Mouse (Mus musculus) thymus, postnatal 14 days (tissue): ENCODE measurements at regions not wholly inside any gene's neighbourhood (a gene's known extent, or its start where the extent isn't known, plus 50 kb on each side); places are given as distances from the start of the nearest gene placed in this dataset.

Source experiments
- DNase-seq: peaks from one replicate; pipeline ENCODE4 v3.0.0; 2021

- no peak for DNase-seq
Measured at GRCm38 (mm10) chr14:61904426-61905124, 297.3 kb downstream of the Kcnrg start.

GRCm38 (mm10) chr14:61918113-61918512 lies 310.9 kb downstream of the Kcnrg start:
- no peak for DNase-seq

- no peak for DNase-seq
Measured at GRCm38 (mm10) chr14:61931811-61932210, 324.6 kb downstream of the Kcnrg start.

GRCm38 (mm10) chr14:61941682-61942081 lies 334.4 kb downstream of the Kcnrg start:
- no peak for DNase-seq

GRCm38 (mm10) chr14:61945659-61946058 lies 338.4 kb downstream of the Kcnrg start:
- DNase-seq: no peak

GRCm38 (mm10) chr14:61949446-61949845 lies 342.2 kb downstream of the Kcnrg start:
- DNase-seq: no peak

- no peak for DNase-seq
Measured at GRCm38 (mm10) chr14:61950004-61950403, 342.4 kb upstream of the Rnaseh2b start.

- DNase-seq: no peak
Measured at GRCm38 (mm10) chr14:61953029-61953428, 339.4 kb upstream of the Rnaseh2b start.

- no peak for DNase-seq
Measured at GRCm38 (mm10) chr14:61955416-61955815, 337.0 kb upstream of the Rnaseh2b start.

- DNase-seq: no peak
Measured at GRCm38 (mm10) chr14:61960243-61960957, 332.0 kb upstream of the Rnaseh2b start.

GRCm38 (mm10) chr14:61968467-61968866 lies 323.9 kb upstream of the Rnaseh2b start:
- no peak for DNase-seq

- DNase-seq: no peak
Measured at GRCm38 (mm10) chr14:61968957-61969535, 323.3 kb upstream of the Rnaseh2b start.

- no peak for DNase-seq
Measured at GRCm38 (mm10) chr14:61970591-61970990, 321.8 kb upstream of the Rnaseh2b start.

GRCm38 (mm10) chr14:61971100-61972088 lies 321.0 kb upstream of the Rnaseh2b start:
- DNase-seq: peak; percentile 60

GRCm38 (mm10) chr14:61975301-61975732 lies 317.1 kb upstream of the Rnaseh2b start:
- DNase-seq: no peak

GRCm38 (mm10) chr14:61980581-61980980 lies 311.8 kb upstream of the Rnaseh2b start:
- DNase-seq: no peak

- DNase-seq: no peak
Measured at GRCm38 (mm10) chr14:61985575-61985974, 306.8 kb upstream of the Rnaseh2b start.

- no peak for DNase-seq
Measured at GRCm38 (mm10) chr14:61986203-61986602, 306.2 kb upstream of the Rnaseh2b start.

GRCm38 (mm10) chr14:61995253-61995652 lies 297.1 kb upstream of the Rnaseh2b start:
- DNase-seq: peak; percentile 45

GRCm38 (mm10) chr14:61997736-61998135 lies 294.7 kb upstream of the Rnaseh2b start:
- DNase-seq: no peak

- DNase-seq: no peak
Measured at GRCm38 (mm10) chr14:61998259-61998658, 294.1 kb upstream of the Rnaseh2b start.

- DNase-seq: no peak
Measured at GRCm38 (mm10) chr14:62001481-62001949, 290.9 kb upstream of the Rnaseh2b start.

GRCm38 (mm10) chr14:62002131-62002530 lies 290.3 kb upstream of the Rnaseh2b start:
- DNase-seq: no peak
